Mouse (Mus musculus): ENCODE data around the gene Kctd13.
"Not testable (repeated sequence)": the region's sequence is repeated elsewhere in the genome, so short reads cannot be mapped to it uniquely, and the experiment has no call there.

The Kctd13 gene

DNA sequence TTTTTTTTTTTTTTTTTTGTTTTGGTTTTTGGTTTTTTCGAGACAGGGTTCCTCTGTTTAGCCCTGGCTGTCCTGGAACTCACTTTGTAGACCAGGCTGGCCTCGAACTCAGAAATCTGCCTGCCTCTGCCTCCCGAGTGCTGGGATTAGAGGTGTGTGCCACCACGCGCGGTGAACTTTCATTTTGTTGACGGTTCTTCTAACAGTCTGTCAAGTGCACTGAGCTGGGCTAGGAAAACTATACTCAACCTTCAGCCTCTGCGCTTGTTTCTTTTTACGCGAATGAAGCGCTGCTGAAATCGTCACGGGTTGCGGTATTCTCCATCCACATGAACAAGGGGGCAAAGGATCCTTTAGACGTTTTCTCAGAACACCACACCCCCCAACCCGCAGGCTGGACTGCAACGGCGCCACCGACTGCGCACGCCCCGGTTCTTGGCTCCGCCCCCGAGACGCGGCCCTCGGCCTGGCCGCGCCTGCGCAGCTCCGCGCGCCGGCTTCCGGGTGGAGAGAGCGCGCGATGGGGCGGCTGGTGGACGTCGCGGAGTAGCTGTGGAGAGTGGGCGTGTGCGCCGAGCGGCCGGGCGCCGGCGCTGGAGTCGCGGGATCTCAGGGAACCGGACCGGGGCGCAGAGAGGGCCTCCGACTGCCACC lies at the start of gene Kctd13:
Gene Kctd13 (plus strand): TSS at position 496 of the 654 bp plus-strand sequence.
- DNase-seq (ENCODE audit: low spot score in 2 of 2), result peak; percentile 93

DNA sequence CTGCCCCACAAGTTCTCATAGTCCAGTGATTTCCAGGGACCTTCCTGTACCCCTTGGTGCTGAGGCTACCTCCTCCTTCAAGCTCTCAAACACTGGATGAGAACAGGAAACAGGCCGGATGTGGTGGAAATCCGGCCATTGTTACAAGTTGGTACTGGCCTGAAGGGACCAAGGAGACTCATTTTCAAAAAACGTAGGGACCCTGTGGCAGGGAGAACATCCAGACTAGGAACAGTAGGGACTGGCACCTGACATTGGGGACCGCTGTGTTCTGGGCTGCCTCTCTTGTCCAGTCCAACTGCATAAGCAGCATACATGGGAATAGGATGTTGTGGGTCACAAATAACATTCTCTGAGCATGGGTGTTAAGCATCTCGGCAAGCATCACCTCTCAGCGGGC lies 47.6 kb upstream of the Kctd13 start:
- DNase-seq (ENCODE audit: low spot score in 2 of 2), result no peak

DNA sequence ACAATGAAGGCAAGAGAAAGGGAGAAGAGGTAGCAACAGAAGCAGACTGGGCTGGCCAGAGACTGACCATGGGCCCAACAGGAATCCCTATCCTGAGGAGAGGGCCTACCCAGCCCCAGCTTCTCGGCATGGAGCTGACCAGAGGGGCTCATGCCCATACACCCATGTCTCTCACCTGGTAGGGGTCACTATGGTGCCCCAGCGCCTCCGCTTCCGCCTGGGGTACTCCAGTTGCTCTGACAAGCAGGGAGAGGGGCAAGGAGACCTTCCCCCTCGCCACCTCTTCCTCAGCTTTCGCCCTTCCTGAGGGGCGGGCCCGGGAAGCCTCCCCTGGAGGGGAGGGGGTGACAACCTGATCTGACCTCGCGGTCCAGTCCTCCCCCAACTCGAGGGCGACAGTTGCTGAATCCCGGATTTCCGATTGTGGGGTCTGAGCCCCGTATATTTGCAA lies 44.9 kb upstream of the Kctd13 start:
- no peak for DNase-seq (ENCODE audit: low spot score in 2 of 2)

DNA sequence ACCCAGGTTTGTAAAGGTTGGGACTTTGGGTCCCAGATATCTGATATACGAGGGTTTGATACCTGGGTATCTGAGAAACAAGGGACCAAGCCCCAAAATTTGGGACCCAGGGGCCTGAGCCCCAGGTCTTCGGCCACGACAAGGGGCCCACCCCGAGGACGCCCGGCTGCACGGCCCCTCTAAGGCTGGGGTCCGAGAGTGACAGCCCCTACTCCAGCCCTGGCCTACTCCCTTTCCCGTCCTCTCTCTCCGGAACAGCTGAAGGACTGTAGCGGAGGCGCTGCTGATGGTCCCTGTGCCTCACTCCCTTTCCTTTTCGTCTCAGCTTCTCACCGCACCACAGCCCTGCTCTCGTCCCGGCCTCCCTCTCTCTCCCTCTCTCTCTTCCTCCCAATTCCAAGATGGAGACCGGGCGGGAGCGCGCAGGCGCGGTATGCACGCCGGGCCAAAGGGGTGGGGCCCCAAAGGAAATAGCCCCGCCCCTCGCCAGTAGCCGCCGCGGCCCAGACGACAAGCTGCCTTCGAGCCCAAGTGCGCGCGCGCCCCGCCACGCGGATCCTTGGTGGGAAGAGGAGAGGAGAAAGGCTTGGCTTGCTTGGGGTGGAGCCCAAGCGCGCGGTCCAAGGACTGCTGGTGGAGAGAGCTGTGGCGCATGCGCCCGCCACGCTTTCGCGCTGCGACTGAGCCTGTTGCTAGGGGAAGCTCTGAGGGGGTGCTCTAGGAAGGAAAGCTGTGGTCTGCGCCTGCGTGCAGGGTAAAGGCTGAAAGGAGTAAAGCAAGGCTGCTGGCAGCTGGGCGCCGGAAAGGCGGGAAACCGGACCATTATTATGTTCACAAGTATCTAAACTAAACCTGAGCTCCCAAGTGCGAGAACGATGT lies 44.2 kb upstream of the Kctd13 start, which contains the start of gene Taok2:
Gene Taok2 (minus strand): TSS at position 418 of the 879 bp plus-strand sequence.
- peak; percentile 93 to 94 for DNase-seq (ENCODE audit: low spot score in 2 of 2)

DNA sequence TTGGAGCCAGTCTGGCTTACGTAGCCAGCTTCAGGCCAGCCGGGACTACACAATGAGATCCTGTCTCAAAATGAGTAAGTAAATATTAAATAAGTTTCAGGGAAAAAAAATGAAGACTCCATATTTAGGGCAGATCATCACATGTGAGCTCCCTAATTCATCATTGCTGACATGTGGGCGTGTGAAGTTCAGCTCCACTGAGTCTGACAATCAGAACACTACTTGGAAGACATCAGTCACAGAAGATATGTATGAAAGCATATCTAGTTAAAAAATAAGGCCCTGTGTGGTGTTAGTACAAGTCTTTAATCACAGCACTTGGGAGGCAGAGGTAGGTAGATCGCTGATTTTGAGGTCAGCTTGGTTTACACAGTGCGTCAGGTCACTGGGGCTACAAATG lies 41.4 kb upstream of the Kctd13 start:
- DNase-seq (ENCODE audit: low spot score in 2 of 2), result no peak

DNA sequence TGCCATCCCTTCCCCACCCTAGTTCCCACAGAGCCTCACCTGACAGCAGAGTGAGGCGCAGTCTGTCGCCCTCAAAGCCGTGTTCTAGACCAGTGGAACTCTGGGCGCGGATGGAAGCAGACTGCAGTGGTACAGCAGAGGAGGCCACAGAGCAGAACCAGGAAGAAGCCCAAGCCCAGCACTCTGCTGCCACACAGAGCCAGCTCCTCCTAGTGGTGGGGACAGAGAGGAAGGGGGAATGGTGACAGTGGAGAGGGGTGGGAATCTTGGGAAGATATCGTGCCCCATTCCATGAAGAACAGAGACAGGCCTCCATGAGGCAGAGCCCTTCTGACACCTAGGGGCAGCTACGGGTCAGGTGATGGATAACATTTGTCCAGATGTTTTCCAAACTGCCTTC lies 39.8 kb upstream of the Kctd13 start:
- DNase-seq (ENCODE audit: low spot score in 2 of 2), result no peak

DNA sequence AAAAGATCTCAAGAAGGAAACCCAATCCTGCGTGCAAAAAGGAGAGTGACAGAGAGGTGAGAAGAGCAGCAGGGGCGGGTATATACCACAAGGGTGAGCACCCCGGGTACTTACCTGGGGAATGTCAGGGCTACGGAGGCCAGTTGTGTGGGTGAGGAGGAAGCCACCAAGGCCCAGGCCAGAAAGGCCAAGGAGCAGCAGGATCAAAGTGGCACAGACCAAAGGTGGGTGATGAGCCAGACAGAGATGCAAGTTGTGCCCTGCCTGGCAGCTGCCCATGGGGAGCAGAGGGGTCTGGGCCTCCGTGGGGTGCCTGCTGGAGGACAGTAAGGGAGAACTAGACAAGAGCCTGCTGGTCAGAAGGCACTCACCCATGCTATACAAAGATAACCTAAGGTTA lies 31.8 kb upstream of the Kctd13 start:
- no peak for DNase-seq (ENCODE audit: low spot score in 2 of 2)

DNA sequence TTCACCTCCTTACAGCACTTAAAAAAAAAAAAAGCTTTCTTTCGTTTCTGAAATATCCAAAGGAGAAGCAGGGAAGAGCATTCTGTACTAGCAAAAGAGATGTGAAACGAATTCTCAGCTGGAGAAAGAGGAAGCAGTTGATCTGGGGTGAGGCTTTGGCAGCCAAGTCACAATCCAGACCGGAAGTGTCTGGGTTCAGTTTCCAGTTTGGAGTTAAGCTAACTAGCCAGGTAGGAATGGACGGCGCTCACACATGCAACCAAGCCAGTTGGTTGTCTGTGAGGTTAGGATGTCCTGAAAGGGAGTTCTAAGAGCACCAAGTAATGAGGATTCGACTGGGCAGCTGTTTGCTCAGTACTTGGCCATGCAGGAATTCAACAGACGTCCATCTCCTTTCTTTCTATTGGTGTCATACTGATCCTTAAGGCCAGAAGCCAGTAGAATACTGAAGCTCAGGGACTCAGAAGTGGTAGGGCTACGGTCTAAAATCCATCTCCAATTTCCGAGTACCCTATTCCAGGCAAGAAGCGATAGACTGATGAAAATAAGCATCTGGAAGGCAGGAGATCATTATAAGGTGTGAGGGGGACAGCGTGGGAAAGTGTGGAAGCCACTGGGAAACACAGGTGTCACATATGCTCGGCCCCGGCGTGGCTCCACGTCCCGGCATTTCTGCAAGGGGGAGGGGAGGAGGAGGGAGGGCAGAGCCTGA lies 31.1 kb upstream of the Kctd13 start:
- DNase-seq (ENCODE audit: low spot score in 2 of 2), result peak; percentile 47 to 56

DNA sequence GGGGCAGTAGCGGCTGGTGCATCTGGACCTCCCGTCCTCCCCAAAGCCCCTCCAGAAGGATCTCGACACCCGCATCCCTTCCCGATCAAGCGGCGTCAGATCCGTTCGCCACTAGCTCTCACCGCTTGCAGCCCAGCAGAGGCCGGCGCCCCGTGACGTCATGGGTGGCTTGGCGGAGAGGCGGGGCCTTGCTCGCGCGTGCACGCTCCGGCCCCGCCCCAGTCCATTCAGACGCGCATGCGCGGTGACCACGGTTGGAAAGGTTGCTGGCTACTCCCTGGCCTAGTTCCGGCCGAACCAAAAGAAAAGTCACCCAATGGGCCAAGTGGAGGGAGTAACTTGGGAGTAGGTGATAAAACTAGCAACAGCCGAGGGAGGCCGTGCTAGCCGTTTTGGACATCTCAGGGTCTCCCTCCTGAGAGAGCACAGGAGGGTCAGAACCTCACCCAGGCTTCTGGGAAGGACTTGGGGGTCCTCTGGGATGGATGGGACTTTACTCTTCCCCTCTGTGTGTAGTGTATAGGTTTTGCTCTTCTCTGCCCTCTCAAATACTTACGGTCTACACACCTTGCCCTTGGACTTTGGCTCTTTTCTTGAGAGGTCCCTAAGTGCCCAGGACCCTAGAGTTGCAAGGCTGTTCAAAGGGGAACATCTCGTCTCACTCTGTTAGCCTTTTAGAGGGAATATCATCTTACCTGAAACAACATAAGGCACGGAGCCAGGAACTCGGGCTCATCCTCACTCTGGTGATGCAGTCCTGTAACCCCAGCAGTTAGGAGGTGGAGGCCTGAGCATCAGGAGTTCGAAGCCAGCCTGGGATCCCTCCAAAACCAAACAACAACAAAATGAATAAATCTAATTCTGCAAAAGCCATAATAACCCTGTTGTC lies 30.3 kb upstream of the Kctd13 start:
- DNase-seq (ENCODE audit: low spot score in 2 of 2), result peak; percentile 91 to 92

DNA sequence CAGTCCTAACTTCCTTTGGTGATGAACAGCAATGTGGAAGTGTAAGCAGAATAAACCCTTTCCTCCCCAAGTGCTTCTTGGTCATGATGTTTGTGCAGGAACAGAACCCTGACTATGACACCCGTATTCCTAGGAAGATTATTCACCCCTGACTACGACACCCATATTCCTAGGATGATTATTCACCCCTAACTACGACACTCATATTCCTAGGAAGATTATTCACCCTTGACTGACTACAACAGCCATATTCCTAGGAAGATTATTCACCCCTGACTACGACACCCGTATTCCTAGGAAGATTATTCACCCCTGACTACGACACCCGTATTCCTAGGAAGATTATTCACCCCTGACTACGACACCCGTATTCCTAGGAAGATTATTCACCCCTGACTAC lies 28.9 kb upstream of the Kctd13 start:
- not testable (repeated sequence) for DNase-seq (ENCODE audit: low spot score in 2 of 2)

DNA sequence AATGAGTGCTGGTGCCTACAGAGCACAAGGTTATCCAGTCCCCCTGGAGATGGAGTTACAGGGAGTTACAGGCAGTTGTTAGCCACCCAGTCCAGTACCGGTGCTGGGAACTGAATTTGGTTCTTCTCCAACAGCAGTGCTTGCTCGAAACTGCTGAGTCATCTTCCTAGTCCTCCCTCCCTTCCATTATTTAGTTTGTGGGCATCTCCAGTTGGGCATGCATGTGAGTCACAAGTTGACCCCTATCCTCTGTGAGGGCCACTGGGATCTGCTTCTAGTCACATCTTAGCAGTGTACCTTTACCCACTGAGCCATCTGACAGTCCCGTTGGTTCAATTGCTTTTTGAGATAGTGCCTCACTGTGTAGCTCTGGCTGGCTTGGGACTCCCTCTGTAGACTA lies 23.1 kb upstream of the Kctd13 start:
- DNase-seq (ENCODE audit: low spot score in 2 of 2), result no peak

DNA sequence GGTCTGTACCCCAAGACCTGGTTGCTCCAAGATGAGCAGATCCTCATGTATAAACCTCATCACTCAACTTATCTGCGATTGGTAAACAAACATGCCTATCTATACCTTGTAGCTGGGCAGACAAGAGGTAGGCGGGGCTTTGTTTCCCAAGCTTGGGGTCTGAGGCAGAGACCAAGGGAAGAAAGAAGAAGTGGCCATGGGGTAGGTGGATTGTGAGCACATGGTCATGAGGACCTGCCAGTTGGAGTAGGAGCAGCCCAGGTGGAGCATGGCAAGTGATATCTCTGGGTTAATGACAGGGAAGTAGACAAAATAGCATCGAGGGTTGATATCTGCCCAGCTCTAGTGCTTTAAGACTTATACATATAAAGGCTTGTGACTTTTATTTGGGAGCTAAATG lies 13.8 kb upstream of the Kctd13 start:
- no peak for DNase-seq (ENCODE audit: low spot score in 2 of 2)

DNA sequence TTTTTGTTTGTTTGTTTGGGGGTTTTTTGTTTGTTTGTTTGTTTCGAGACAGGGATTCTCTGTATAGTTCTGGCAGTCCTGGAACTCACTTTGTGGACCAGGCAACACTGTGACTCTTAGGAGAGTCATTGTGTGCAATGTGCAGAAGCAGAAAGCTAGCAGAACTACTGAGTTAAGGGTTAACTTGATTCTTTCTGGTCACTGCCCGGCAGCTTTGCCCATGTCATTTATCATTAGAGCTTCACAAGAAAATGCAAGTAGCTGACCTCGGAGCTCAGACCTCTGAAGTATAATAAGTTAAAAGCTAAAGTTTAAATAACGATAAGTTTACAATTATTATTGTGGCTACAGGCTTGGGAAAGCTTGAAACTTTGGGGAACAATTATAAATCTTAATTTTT lies 10.3 kb upstream of the Kctd13 start:
- DNase-seq (ENCODE audit: low spot score in 2 of 2), result not testable (repeated sequence)

DNA sequence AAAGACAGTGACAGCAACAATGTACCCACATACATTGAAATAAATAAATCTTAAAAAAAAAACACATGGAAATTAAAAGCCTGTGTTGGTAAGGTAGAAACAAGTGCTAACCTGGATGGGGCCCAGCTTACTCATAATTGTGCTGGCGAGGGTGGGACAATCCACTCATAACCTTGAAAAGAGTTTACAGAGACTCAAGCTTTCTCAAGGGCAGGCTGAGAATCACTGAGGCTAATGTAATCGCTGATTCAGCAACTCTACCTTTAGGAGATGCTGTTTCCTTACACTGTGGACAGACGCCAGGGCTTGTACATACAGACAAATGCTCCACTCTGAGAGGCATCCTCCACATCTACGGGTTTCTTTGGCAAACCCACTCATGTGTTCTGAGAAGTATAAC lies 8.7 kb upstream of the Kctd13 start:
- DNase-seq (ENCODE audit: low spot score in 2 of 2), result no peak

DNA sequence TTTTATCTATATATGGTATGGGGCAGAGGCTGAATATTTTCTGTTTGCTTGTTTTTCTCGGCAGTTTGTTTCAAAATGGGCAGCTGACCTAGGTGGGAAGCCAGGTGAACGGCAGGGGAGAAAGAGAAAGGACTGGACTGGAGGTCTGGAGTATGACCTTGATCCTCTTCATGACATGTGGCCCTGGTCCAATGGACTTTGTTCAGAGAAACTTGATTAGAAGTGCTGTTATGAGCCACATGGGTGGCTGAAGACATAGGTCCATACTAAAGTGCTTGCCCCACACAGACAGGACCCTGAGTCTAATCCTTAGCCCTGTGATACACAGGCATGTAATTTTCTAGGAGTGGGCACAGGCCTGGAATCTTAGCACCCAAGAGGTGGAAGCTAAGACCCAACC lies 7.1 kb upstream of the Kctd13 start:
- no peak for DNase-seq (ENCODE audit: low spot score in 2 of 2)

DNA sequence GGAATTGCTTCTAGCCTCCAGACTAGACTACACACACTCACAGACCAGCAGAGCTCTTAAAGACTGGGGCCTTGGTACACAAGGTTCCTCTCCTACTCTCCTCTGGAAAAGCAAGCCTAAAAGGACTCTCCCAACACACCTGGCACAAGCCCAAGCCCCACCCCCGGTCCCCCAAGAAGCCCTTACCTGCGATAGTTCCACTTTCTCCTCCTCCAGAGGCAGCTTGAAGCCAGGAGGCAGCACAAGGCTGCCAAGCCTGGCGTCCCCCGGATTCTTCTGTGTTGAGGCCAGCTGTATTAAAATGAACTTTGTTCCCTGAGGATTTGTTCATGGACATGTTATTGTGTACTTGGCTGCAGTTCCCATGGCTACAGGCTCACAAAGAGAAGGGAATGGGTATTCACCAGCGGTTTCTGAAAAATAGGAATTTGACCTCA lies 6.0 kb upstream of the Kctd13 start, which contains the start of gene Tmem219:
Gene Tmem219 (minus strand): TSS at position 294 of the 437 bp plus-strand sequence.
- DNase-seq (ENCODE audit: low spot score in 2 of 2), result no peak

DNA sequence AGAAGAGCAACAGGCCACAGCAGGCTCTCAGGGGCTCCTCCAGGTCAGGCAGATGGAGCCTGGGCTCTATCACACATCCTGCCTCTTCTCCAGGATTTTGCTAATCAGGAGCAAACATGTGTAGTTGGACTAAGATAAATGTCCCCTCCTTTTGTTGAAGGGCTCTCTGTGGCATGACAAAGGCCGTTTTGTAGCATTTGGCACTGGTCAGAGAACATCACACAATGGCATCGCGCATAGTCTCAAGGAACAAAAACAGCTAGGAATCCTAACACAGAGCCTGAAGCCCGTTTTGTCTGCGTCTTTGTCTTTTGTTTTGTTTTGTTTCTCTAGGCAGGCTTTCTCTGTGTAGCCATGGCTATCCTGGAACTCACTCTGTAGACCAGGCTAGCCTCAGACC lies 4.7 kb upstream of the Kctd13 start:
- no peak for DNase-seq (ENCODE audit: low spot score in 2 of 2)

DNA sequence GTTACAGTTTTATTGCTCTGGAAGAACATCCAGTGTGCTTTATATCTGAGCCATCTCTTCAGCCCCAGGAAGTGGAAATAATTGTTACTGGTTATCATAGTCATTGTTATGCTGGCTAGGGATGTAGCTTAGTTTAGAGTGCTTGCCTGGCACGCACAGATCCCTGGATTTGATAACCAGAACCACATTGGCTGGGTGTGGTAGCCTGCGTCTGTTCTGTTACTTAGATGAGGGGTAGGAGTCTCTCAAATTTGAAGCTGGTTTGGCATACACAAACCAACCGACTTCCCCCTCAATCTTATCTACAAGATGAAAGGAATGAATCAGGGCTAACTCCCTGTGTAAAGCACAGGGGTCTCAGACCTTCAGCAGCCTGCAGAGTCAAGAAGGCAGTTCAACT lies 2.4 kb upstream of the Kctd13 start:
- no peak for DNase-seq (ENCODE audit: low spot score in 2 of 2)

DNA sequence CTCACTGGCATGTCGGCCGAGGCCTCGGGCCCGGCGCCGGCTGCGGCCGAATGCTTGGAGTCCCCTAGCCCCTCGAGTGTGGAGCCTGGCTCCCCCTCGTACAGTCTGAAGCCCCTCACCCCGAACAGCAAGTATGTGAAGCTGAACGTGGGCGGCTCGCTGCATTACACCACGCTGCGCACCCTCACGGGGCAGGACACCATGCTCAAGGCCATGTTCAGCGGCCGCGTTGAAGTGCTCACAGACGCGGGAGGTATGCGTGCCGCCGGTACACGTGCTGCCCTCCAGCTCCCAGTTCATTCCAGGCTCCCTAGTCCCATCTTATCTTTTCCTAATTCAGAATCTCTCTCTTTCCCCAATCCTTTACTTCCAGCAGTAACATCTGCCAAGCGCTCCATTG lies 367 bp downstream of the Kctd13 start:
- DNase-seq (ENCODE audit: low spot score in 2 of 2), result no peak

DNA sequence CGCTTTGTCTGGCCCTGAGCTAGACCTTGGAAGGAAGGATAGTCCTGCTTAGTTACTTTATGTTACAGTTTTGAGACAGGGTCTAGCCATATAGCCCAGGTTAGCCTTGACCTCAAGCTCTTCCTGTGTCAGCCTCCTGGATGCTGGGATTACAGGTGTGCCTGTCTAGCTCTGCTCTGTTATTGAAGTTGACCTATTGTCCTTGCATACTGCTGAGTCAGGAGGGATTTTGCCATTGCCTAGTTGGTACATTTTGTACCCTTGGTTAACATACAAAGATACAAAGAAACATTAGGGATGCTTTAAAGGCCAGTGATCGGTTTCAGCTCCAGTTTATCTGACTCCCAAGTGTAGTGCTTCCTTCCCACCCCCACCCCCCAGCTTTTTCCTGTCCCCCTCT lies 4.0 kb downstream of the Kctd13 start:
- no peak for DNase-seq (ENCODE audit: low spot score in 2 of 2)

DNA sequence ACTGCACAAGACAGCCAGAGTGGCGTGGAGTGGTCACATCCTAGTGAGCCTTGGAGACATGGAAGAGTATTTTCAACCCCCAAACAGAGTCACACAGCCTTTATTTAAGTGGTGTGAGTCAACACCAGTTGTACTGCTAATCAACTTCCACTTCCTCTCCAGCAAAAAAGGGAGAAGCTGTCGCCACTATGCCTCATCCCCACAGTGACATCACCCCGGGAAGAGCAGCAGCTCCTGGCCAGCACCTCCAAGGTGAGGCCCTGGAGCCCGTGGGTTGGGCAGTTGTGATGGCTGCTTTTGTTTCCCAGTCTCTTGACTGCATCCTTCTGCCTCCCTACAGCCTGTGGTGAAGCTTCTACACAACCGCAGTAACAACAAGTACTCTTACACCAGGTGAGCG lies 12.5 kb downstream of the Kctd13 start:
- no peak for DNase-seq (ENCODE audit: low spot score in 2 of 2)

Measured in spleen, postnatal 36 days (tissue).